Mouse (Mus musculus): ENCODE results near the gene Mymx. TPM values are rescaled to one million over a fixed set of nuclear protein-coding genes. Genes with fewer than 3 reads are reported as not detected.

Gene Mymx
- polyA plus RNA-seq, 1 experiment from 2014 or later, result not detected

DNA sequence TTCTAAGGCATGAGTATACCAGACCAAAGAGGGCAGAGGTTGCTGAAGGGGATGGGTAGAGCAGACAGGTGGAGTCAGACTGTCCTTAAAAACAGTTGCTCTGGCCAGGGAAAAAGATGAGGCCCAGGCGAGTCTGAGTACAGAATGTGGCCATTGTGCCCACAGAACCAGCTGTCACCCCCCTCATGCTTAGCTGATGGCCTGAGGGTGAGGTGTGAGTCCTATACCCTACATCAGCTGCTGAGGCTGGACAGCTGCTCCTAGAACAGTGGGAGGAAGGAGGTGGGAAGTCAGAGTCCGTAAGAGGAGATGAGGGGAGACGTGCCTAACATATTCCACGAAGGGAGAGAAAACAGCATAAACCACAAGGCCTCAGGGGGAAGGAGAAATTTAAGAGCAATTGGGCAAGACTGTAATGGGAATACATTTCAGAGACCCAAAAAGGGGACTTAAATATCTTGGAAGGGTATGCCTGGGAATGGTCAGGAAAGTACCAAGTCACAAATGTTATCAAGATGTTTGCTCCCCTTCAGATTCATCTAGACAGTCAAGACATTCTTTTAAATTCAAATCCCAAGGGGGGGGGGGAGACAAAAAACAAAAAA lies 14.2 kb upstream of the Mymx start:
- no peaks in the 10 kb centered on the region; the same call in 1 of the 2 replicates for H3K4me1 ChIP-seq (ENCODE audit: insufficient read depth, low read depth, low read length)
- TF ChIP-seq CTCF (IDR thresholded peaks at IDR 0.05) (no peak), EP300 (IDR thresholded peaks at IDR 0.05) (no peak)
- H3K4me2 ChIP-seq (replicated peaks; ENCODE audit: low read depth, low read length), result no peak overlapping the region
- ATAC-seq (no peak), DNase-seq (ENCODE audit: low spot score) (no peak)
- no peaks in the 10 kb centered on the region for H3K27me3 ChIP-seq (replicated peaks; ENCODE audit: insufficient read depth, low read length)
- no peaks in the 10 kb centered on the region for H3K36me3 ChIP-seq (ENCODE audit: insufficient read depth, low read length)
- H3K4me3 ChIP-seq (ENCODE audit: low read depth, low read length), result no peak overlapping the region
- 51% methylated on average over 4 of the region's 4 CpGs for WGBS
- H3K9ac ChIP-seq (replicated peaks; ENCODE audit: low read depth), result no peak overlapping the region
- H3K27ac ChIP-seq (ENCODE audit: low read length), result no peak overlapping the region
- no peaks in the 10 kb centered on the region for H3K9me3 ChIP-seq (ENCODE audit: low read length)

DNA sequence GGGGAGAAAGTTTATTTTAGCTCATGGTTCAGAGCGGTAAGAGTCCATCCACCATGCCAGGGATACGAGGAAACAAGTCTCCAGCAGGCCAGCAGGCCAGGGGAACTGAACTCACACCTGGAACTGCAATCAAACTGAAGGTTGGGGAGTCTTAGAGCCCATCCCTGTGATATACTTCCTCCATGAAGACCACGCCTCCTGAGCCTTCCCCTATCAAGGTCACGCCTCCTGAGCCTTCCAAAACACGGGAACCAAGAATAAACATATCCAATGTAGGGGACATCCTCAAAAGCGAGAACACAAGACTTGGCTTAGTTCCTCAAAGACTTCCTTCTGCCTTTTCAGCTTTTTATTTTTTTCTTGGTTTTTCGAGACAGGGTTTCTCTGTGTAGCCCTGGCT lies 11.0 kb upstream of the Mymx start:
- WGBS, result 68% methylated on average over 7 of the region's 7 CpGs
- no peaks in the 10 kb centered on the region for H3K9me3 ChIP-seq (ENCODE audit: low read length)

DNA sequence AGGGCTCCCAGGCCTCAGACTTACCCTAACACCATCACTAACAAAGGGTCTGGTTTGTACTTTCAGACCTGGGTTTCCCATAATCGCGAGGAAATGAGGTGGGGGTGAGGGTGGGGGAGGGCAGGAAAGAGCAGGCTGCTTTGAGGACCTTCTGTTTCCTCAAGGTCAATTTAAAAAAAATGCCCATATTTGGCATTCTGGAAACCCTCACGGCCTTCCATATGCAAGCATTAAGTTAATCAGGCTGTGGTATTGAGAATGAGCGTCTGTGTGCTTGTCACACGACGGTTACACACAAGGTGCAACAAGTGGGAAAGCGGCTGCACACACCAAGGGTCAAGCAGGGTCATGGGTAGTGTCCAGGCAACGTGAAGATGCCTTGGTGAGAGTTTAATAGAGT lies 10.1 kb upstream of the Mymx start:
- Histone ChIP-seq H3K4me1 (ENCODE audit: insufficient read depth, low read depth, low read length) (no peaks in the 10 kb centered on the region), H3K4me3 (ENCODE audit: low read depth, low read length) (no peak overlapping the region), H3K36me3 (ENCODE audit: insufficient read depth, low read length) (no peaks in the 10 kb centered on the region), H3K27ac (ENCODE audit: low read length) (no peak overlapping the region), H3K4me2 (replicated peaks; ENCODE audit: low read depth, low read length) (no peak overlapping the region), H3K9ac (replicated peaks; ENCODE audit: low read depth) (no peak overlapping the region), H3K9me3 (ENCODE audit: low read length) (no peaks in the 10 kb centered on the region), H3K27me3 (replicated peaks; ENCODE audit: insufficient read depth, low read length) (no peaks in the 10 kb centered on the region)
- ATAC-seq (no peak), DNase-seq (ENCODE audit: low spot score) (no peak)
- no peak for TF ChIP-seq CTCF (IDR thresholded peaks at IDR 0.05)
- no peak for TF ChIP-seq EP300 (IDR thresholded peaks at IDR 0.05)
- WGBS, result 64% methylated on average over 8 of the region's 8 CpGs

More for the DNA sequence above, 11.0 kb upstream of the Mymx start:
- no peak for ATAC-seq
- peak; percentile 54 for DNase-seq (ENCODE audit: low spot score)
- Histone ChIP-seq H3K36me3 (ENCODE audit: insufficient read depth, low read length) (no peaks in the 10 kb centered on the region), H3K4me3 (ENCODE audit: low read depth, low read length) (no peak overlapping the region), H3K4me1 (ENCODE audit: insufficient read depth, low read depth, low read length) (no peaks in the 10 kb centered on the region), H3K9ac (replicated peaks; ENCODE audit: low read depth) (no peak overlapping the region), H3K27ac (ENCODE audit: low read length) (no peak overlapping the region), H3K27me3 (replicated peaks; ENCODE audit: insufficient read depth, low read length) (no peaks in the 10 kb centered on the region), H3K4me2 (replicated peaks; ENCODE audit: low read depth, low read length) (no peak overlapping the region)
- TF ChIP-seq CTCF (IDR thresholded peaks at IDR 0.05), result no peak
- TF ChIP-seq EP300 (IDR thresholded peaks at IDR 0.05), result no peak

DNA sequence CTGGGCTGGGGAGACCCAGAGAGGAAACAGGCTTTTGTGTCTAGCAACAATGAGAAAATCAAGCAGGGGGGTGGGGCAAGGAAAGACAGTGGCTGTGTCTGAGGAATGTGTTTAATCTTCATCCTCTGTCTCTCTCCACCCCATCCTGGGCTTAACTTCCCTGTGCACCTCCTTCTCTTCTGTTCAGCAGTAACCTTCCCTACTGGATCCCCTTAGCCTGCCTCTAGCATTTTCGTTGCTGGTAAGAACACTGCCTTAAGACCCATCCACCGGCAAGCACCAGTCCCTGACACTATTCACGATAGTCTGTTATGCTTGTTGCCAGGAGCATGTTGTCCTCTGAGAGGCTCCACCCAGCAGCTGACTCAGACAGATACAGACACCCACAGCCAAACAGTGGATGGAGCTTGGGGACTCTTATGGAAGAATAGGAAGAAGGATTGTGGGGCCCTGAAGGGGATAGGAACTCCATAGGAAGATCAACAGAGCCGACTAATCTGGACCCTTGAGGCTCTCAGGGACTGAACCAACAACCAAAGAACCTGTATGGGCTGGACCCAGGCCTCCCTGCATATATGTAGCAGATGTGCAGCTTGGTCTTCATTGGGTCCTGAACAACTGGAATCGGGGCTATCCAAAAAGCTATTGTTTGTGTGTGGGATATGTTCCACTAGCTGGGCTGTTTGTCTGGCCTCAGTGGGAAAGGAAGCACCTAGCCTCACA lies 8.4 kb upstream of the Mymx start:
- Histone ChIP-seq H3K27ac (ENCODE audit: low read length) (peak overlapping the region; percentile 62), H3K9me3 (ENCODE audit: low read length) (no peaks in the 10 kb centered on the region), H3K36me3 (ENCODE audit: insufficient read depth, low read length) (no peaks in the 10 kb centered on the region), H3K27me3 (replicated peaks; ENCODE audit: insufficient read depth, low read length) (no peaks in the 10 kb centered on the region), H3K4me1 (ENCODE audit: insufficient read depth, low read depth, low read length) (no peaks in the 10 kb centered on the region), H3K9ac (replicated peaks; ENCODE audit: low read depth) (no peak overlapping the region), H3K4me3 (ENCODE audit: low read depth, low read length) (no peak overlapping the region), H3K4me2 (replicated peaks; ENCODE audit: low read depth, low read length) (no peak overlapping the region)
- WGBS, result 28% methylated on average over 5 of the region's 5 CpGs
- ATAC-seq (peak; percentile 91), DNase-seq (ENCODE audit: low spot score) (peak; percentile 81)
- peak; percentile 51; the same call in 1 of the 2 replicates for TF ChIP-seq EP300 (IDR thresholded peaks at IDR 0.05)
- TF ChIP-seq CTCF (IDR thresholded peaks at IDR 0.05), result no peak

DNA sequence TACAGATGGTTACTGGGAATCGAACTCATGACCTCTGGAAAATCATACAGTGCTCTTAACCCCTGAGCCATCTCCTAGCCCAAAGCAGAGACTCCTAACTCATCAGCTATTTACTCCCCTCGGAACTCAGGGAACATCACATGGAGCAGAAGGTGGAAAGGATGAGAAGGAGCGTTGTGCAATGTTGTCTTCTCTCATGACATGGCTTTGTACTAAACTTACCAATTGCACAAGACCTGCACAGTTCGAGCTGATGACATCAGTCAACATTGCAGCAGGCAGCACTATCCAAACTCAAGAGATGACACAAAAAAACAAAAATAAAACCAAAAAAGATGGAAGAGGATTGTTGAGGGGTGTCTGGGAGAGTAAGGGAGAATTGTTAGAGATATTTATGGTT lies 6.5 kb upstream of the Mymx start:
- DNase-seq (ENCODE audit: low spot score), result peak; percentile 76
- Histone ChIP-seq H3K27ac (ENCODE audit: low read length) (no peak overlapping the region), H3K36me3 (ENCODE audit: insufficient read depth, low read length) (no peaks in the 10 kb centered on the region), H3K27me3 (replicated peaks; ENCODE audit: insufficient read depth, low read length) (no peaks in the 10 kb centered on the region), H3K4me3 (ENCODE audit: low read depth, low read length) (no peak overlapping the region), H3K9me3 (ENCODE audit: low read length) (no peaks in the 10 kb centered on the region), H3K4me2 (replicated peaks; ENCODE audit: low read depth, low read length) (no peak overlapping the region), H3K9ac (replicated peaks; ENCODE audit: low read depth) (no peak overlapping the region), H3K4me1 (ENCODE audit: insufficient read depth, low read depth, low read length) (no peaks in the 10 kb centered on the region)
- peak; percentile 50 for TF ChIP-seq EP300 (IDR thresholded peaks at IDR 0.05)
- TF ChIP-seq CTCF (IDR thresholded peaks at IDR 0.05), result no peak
- WGBS, result 81% methylated on average over 4 of the region's 4 CpGs
- ATAC-seq, result peak; percentile 30

DNA sequence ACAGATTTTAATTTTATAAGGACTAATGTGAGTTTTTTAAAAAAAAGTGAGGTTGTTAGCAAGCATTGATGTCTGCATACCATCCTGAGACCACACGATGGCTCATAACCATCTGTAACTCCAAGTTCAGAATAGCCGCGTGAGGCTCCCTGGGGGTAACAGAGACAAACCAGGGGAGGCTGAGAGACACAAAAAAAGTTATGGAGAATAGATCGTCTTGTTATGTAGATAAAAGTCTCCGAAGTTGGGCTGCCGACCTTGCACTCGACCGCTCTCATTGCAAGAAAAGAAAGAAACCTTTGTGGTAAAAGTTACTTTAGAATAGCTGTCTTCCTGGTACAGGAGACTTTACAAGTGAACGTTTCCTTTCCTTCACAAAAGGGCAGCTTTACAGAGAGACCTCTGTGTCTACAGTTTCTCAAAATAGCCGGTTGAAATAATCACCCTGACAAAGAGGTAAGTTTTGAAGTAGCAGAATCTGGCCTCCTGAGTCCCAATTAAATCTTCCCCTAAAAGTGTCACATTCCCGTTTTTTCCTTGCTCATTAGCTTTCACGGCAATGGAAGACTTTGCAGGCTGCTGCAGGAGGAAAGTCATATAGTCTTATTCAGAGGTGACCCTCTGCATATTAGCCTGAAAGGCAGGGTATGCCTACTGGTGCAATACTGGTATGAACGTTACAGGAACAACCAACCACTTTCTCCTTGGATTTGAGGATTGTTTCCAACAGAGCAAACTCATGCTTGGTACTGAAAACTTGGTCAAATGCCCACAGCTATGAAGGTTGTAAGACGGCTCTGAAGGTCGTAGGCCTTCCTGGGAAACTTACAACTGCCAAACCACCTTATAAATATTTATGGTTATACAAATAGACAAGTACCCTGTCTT lies 5.3 kb upstream of the Mymx start:
- Histone ChIP-seq H3K36me3 (ENCODE audit: insufficient read depth, low read length) (no peaks in the 10 kb centered on the region), H3K27ac (ENCODE audit: low read length) (no peak overlapping the region), H3K9me3 (ENCODE audit: low read length) (no peaks in the 10 kb centered on the region), H3K27me3 (replicated peaks; ENCODE audit: insufficient read depth, low read length) (no peaks in the 10 kb centered on the region), H3K4me1 (ENCODE audit: insufficient read depth, low read depth, low read length) (no peaks in the 10 kb centered on the region), H3K4me2 (replicated peaks; ENCODE audit: low read depth, low read length) (no peak overlapping the region), H3K9ac (replicated peaks; ENCODE audit: low read depth) (no peak overlapping the region), H3K4me3 (ENCODE audit: low read depth, low read length) (no peak overlapping the region)
- DNase-seq (ENCODE audit: low spot score), result no peak
- ATAC-seq, result no peak
- 64% methylated on average over 15 of the region's 15 CpGs for WGBS
- no peak for TF ChIP-seq EP300 (IDR thresholded peaks at IDR 0.05)
- TF ChIP-seq CTCF (IDR thresholded peaks at IDR 0.05), result no peak

Data from lung, postnatal 0 days (tissue).